Mouse (Mus musculus) liver, embryonic 13.5 days (tissue): ENCODE measurements around the gene Gm20604. TPM values are rescaled to one million over a fixed set of nuclear protein-coding genes. Genes with fewer than 3 reads are reported as not detected.

Experiments
- ATAC-seq: fragments of 200-750 bp; cut with Nextera tagmentation; 2 replicates; pipeline ENCODE4 v1.8.0; 2017; ENCODE audit warnings: low read depth, mild to moderate bottlenecking, moderate number of reproducible peaks, moderate library complexity
- DNase-seq: peaks from one replicate; pipeline ENCODE4 v3.0.0; 2022
- H3K27ac ChIP-seq: fragments of 300-500 bp; sonication (generic); 2 replicates; pipeline ENCODE4 v1.5.1; 2015; ENCODE audit warnings: moderate library complexity, mild to moderate bottlenecking, inconsistent platforms
- H3K27me3 ChIP-seq: fragments of 300-500 bp; sonication (generic); 2 replicates; pipeline ENCODE4 v1.6.1; 2015; ENCODE audit warnings: mild to moderate bottlenecking, inconsistent platforms
- H3K36me3 ChIP-seq: fragments of 300-500 bp; sonication (generic); 2 replicates; pipeline ENCODE4 v1.6.1; 2015; ENCODE audit warnings: mild to moderate bottlenecking, inconsistent platforms
- H3K4me1 ChIP-seq: fragments of 300-500 bp; sonication (generic); replicated peaks from 2 replicates; pipeline ENCODE4 v1.6.1; 2015; ENCODE audit warnings: inconsistent platforms
- H3K4me2 ChIP-seq: fragments of 300-500 bp; sonication (generic); 2 replicates; pipeline ENCODE4 v1.6.1; 2015; ENCODE audit warnings: inconsistent platforms, mild to moderate bottlenecking, moderate library complexity
- H3K4me3 ChIP-seq: fragments of 300-500 bp; sonication (generic); replicated peaks from 2 replicates; pipeline ENCODE4 v1.5.1; 2015; ENCODE audit warnings: mild to moderate bottlenecking, inconsistent platforms
- H3K9ac ChIP-seq: fragments of 300-500 bp; sonication (generic); 2 replicates; pipeline ENCODE4 v1.6.1; 2015; ENCODE audit warnings: mild to moderate bottlenecking, inconsistent platforms
- H3K9me3 ChIP-seq: fragments of 300-500 bp; sonication (generic); replicated peaks from 2 replicates; pipeline ENCODE4 v1.6.1; 2016; ENCODE audit warnings: inconsistent platforms
- WGBS: fragments of 180-500 bp; shearing (Covaris S2); methylation state at CpG from one replicate; pipeline ENCODE4 v1.1.7; 2015; ENCODE audit not compliant: insufficient replicate concordance; 5-methylcytosine and 5-hydroxymethylcytosine counted together
- polyA plus RNA-seq: library from polyadenylated mRNA; unstranded; fragments of >200 nt; fragmentation: Nextera tagmentation; extraction: Ambion mirVana; gene quantifications from 2 replicates; pipeline ENCODE4 v1.2.1, GENCODE M21; 2015

The Gm20604 gene
- polyA plus RNA-seq, 1 experiment from 2014 or later: 11.0 TPM

- no peaks in the 10 kb centered on the region for H3K27me3 ChIP-seq
- no peak overlapping the region for H3K4me3 ChIP-seq
- H3K4me2 ChIP-seq: no peak overlapping the region
- no peaks in the 10 kb centered on the region for H3K36me3 ChIP-seq
- ATAC-seq (no peak), DNase-seq (no peak)
- 79% methylated on average over 14 of the region's 14 CpGs for WGBS
- H3K9ac ChIP-seq: no peak overlapping the region
- H3K4me1 ChIP-seq: peaks cover 72% of the 10 kb centered on the region
- no peaks in the 10 kb centered on the region for H3K9me3 ChIP-seq
- no peak overlapping the region for H3K27ac ChIP-seq
These were observed 61.7 kb downstream of the Gm20604 start for GRCm38 (mm10) chr12:102696635-102697354.

- Histone ChIP-seq H3K27ac (no peak overlapping the region), H3K9me3 (no peaks in the 10 kb centered on the region), H3K36me3 (no peaks in the 10 kb centered on the region), H3K27me3 (no peaks in the 10 kb centered on the region), H3K9ac (no peak overlapping the region), H3K4me3 (no peak overlapping the region), H3K4me1 (peaks cover 73% of the 10 kb centered on the region), H3K4me2 (no peak overlapping the region)
- DNase-seq: no peak
- ATAC-seq: no peak
- 62% methylated on average over 18 of the region's 18 CpGs for WGBS
These were observed 62.9 kb downstream of the Gm20604 start for GRCm38 (mm10) chr12:102695369-102696239.

- Histone ChIP-seq H3K4me2 (0 out of 2 replicates have a peak overlapping the region, but pooled peaks have one; percentile 8), H3K9ac (no peak overlapping the region), H3K27ac (no peak overlapping the region), H3K4me3 (no peak overlapping the region), H3K4me1 (peaks cover 54% of the 10 kb centered on the region), H3K27me3 (no peaks in the 10 kb centered on the region), H3K9me3 (no peaks in the 10 kb centered on the region), H3K36me3 (no peaks in the 10 kb centered on the region)
- WGBS: 71% methylated on average over 7 of the region's 7 CpGs
- ATAC-seq (no peak), DNase-seq (no peak)
These were observed 66.7 kb downstream of the Gm20604 start for GRCm38 (mm10) chr12:102691761-102692160.

Other genes with a start within 250 kb of the Gm20604 start
- gene Chga, start 203.7 kb downstream of the Gm20604 start, polyA plus RNA-seq: 1.3 and 1.7 TPM in 2 replicates
- gene Itpk1, start 53.7 kb downstream of the Gm20604 start, polyA plus RNA-seq: 3.0 and 3.3 TPM in 2 replicates
- 8.4 and 9.0 TPM in 2 replicates for gene Moap1, start 15.0 kb downstream of the Gm20604 start, polyA plus RNA-seq
- 8.8 and 9.2 TPM in 2 replicates for gene Tmem251, start 14.9 kb downstream of the Gm20604 start, polyA plus RNA-seq
- not detected in 2 replicates for gene Gm28051, start 907 bp downstream of the Gm20604 start, polyA plus RNA-seq
- gene Gon7, start 869 bp downstream of the Gm20604 start, polyA plus RNA-seq: 16.6 and 20.1 TPM in 2 replicates
- 24.7 and 29.0 TPM in 2 replicates for gene Ubr7, start 705 bp downstream of the Gm20604 start, polyA plus RNA-seq
- gene Btbd7, start 119.8 kb upstream of the Gm20604 start, polyA plus RNA-seq: 4.0 and 4.7 TPM in 2 replicates
- gene Cox8c, start 140.6 kb upstream of the Gm20604 start, polyA plus RNA-seq: not detected in 2 replicates
- gene Unc79, start 190.2 kb upstream of the Gm20604 start, polyA plus RNA-seq: 0.08 and 0.13 TPM in 2 replicates